Mouse (Mus musculus): ENCODE results near the gene Fgf2. TPM values are rescaled to one million over a fixed set of nuclear protein-coding genes. Genes with fewer than 3 reads are reported as not detected.

The Fgf2 gene
- polyA plus RNA-seq, 1 experiment = 0.49 TPM

DNA sequence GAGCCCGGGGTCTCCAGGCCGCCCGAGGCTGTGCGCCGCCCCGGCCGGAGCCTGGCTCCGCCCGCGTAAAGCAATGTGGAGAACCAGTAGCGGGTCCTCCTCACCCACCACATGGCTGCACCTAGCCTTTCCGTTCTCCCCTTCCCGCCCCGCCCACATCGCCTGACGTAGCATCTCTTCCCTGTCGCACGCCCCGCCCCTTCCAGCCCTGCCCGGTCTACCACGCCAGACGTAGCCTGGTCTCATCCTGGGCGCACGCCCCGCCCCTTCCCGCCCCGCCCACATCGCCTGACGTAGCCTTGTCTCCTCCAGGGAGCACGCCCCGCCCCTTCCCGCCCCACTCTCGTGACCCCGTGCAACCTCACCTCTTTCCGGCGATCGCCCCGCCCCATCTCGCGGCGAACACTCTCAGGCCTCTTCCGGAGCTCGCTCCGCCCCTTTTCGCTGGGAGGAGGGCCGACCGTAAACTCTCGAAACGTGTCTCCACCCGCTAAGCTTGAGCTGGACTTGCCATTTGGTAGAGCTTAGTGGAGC is 71.4 kb downstream of the Fgf2 start, which contains the start of gene Spata5:
Gene Spata5 (plus strand): TSS at position 439 of the 534 bp plus-strand sequence.
- peak within 1 kb of the TSS; percentile 87 for H3K4me3 ChIP-seq (ENCODE audit: insufficient read depth, poor library complexity, severe bottlenecking)
- H3K79me3 ChIP-seq (ENCODE audit: low read depth) = peaks cover 41% of the 10 kb centered on the region
- peaks cover 49% of the 10 kb centered on the region for H3K79me2 ChIP-seq (ENCODE audit: control insufficient read depth, insufficient read depth)
- H3K27me3 ChIP-seq (ENCODE audit: control insufficient read depth, insufficient read depth, insufficient read length) = no peaks in the 10 kb centered on the region
- H3ac ChIP-seq (ENCODE audit: control insufficient read depth, insufficient read length, low read depth) = peak within 1 kb of the TSS; percentile 66
- TF ChIP-seq MYOD1 (IDR thresholded peaks at IDR 0.05; ENCODE audit: control insufficient read depth, insufficient read length, low read depth) = no peak
- no peak for TF ChIP-seq FOSL1 (IDR thresholded peaks at IDR 0.05; ENCODE audit: insufficient read depth, low read length, poor library complexity, severe bottlenecking)
- TF ChIP-seq CEBPB (IDR thresholded peaks at IDR 0.05; ENCODE audit: low read depth) = no peak
- TF ChIP-seq USF1 (IDR thresholded peaks at IDR 0.05; ENCODE audit: low read depth) = no peak
- TF ChIP-seq MAX (IDR thresholded peaks at IDR 0.05) = no peak
- no peak for TF ChIP-seq MYOG (IDR thresholded peaks at IDR 0.05; ENCODE audit: control insufficient read depth, extremely low read depth, insufficient read length)
- TF ChIP-seq CTCF (IDR thresholded peaks at IDR 0.05; ENCODE audit: control insufficient read depth, insufficient read depth, insufficient read length) = no peak
- peaks cover 10% of the 10 kb centered on the region for H3K36me3 ChIP-seq (ENCODE audit: control insufficient read depth, insufficient read depth)

DNA sequence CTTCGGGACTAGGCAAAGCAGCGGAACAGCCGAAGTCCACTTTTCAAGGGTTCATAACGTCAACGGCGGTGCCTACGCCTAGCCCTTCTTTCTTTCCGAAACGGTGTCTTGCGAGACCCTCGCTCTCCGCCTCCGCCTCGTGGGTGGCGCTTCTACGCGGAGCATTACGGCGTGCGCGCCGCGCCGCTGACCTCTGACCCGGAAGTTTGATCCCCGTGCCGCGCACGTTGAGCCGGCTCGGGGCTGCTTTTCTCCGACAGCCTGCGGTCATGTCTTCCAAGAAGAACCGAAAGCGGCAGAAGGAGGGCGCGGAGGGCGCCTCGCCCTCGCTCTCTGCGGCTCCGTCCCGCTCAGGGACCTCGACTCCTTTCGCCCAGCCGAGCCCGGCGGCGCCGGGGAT is 71.9 kb downstream of the Fgf2 start, which contains the start of gene Nudt6:
Gene Nudt6 (minus strand): TSS at position 140 of the 400 bp plus-strand sequence.
- Histone ChIP-seq H3K4me3 (ENCODE audit: insufficient read depth, poor library complexity, severe bottlenecking) (peak within 1 kb of the TSS; percentile 87), H3K79me3 (ENCODE audit: low read depth) (peaks cover 41% of the 10 kb centered on the region), H3K36me3 (ENCODE audit: control insufficient read depth, insufficient read depth) (peaks cover 14% of the 10 kb centered on the region), H3K27me3 (ENCODE audit: control insufficient read depth, insufficient read depth, insufficient read length) (no peaks in the 10 kb centered on the region), H3ac (ENCODE audit: control insufficient read depth, insufficient read length, low read depth) (peak within 1 kb of the TSS; percentile 66), H3K79me2 (ENCODE audit: control insufficient read depth, insufficient read depth) (peaks cover 55% of the 10 kb centered on the region)
- TF ChIP-seq FOSL1 (IDR thresholded peaks at IDR 0.05; ENCODE audit: insufficient read depth, low read length, poor library complexity, severe bottlenecking) (no peak), MAX (IDR thresholded peaks at IDR 0.05) (peak; percentile 93)

DNA sequence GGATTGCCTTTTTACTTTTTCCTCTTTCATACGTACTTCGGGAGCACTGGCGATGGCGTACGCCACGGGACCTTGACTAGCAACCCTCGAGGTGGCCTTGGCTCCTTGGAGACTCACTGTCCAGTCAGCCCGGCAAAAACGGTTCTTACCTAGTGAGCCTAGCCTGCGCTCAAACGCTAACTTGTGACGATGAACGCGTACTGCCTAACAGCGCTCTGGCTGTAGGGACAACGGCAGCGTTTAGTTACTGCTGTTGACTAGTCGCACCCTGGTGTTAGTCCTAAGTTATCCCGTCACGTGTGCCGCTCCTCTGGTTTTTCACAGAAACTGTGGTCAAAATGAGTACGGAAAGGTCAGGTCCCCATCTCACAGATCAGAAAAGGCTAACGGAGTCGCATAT is 72.5 kb downstream of the Fgf2 start:
- Histone ChIP-seq H3K4me3 (ENCODE audit: insufficient read depth, poor library complexity, severe bottlenecking) (peak overlapping the region; percentile 87), H3K27me3 (ENCODE audit: control insufficient read depth, insufficient read depth, insufficient read length) (no peaks in the 10 kb centered on the region), H3ac (ENCODE audit: control insufficient read depth, insufficient read length, low read depth) (peak overlapping the region; percentile 66), H3K79me2 (ENCODE audit: control insufficient read depth, insufficient read depth) (peaks cover 60% of the 10 kb centered on the region), H3K36me3 (ENCODE audit: control insufficient read depth, insufficient read depth) (peaks cover 19% of the 10 kb centered on the region), H3K79me3 (ENCODE audit: low read depth) (peaks cover 44% of the 10 kb centered on the region)
- TF ChIP-seq CEBPB (IDR thresholded peaks at IDR 0.05; ENCODE audit: low read depth) = no peak
- TF ChIP-seq MAX (IDR thresholded peaks at IDR 0.05) = no peak
- peak; percentile 61 for TF ChIP-seq USF1 (IDR thresholded peaks at IDR 0.05; ENCODE audit: low read depth)

GRCm38 (mm10) chr3:37421179-37421578 is 73.0 kb downstream of the Fgf2 start:
- Histone ChIP-seq H3K4me3 (ENCODE audit: insufficient read depth, poor library complexity, severe bottlenecking) (peak overlapping the region; percentile 87), H3K79me2 (ENCODE audit: control insufficient read depth, insufficient read depth) (peaks cover 66% of the 10 kb centered on the region), H3K79me3 (ENCODE audit: low read depth) (peaks cover 46% of the 10 kb centered on the region), H3K36me3 (ENCODE audit: control insufficient read depth, insufficient read depth) (peaks cover 25% of the 10 kb centered on the region), H3ac (ENCODE audit: control insufficient read depth, insufficient read length, low read depth) (peak overlapping the region; percentile 66), H3K27me3 (ENCODE audit: control insufficient read depth, insufficient read depth, insufficient read length) (no peaks in the 10 kb centered on the region)
- TF ChIP-seq FOSL1 (IDR thresholded peaks at IDR 0.05; ENCODE audit: insufficient read depth, low read length, poor library complexity, severe bottlenecking) (no peak), CTCF (IDR thresholded peaks at IDR 0.05; ENCODE audit: control insufficient read depth, insufficient read depth, insufficient read length) (no peak), MYOG (IDR thresholded peaks at IDR 0.05; ENCODE audit: control insufficient read depth, extremely low read depth, insufficient read length) (no peak), USF1 (IDR thresholded peaks at IDR 0.05; ENCODE audit: low read depth) (no peak), MYOD1 (IDR thresholded peaks at IDR 0.05; ENCODE audit: control insufficient read depth, insufficient read length, low read depth) (no peak), CEBPB (IDR thresholded peaks at IDR 0.05; ENCODE audit: low read depth) (no peak), MAX (IDR thresholded peaks at IDR 0.05) (no peak)

DNA sequence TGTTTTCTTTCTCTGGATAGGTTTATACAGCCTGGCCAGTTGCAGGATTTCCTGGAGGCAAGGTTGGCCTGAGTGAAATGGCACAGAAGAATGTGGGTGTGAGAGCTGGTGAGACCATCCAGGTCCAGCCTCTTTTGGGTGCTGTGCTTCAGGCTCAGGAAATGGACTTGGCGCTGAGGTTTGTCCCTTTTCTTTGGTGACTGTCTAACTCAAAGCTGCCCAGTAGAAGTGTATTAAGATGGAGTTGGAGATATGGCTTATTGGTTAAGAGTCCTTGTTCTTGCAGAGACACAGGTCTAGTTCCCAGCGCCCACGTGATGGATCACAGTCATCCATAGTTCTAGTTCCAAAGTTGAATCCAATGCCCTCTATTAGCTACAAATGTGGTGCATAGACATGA is 77.9 kb downstream of the Fgf2 start:
- no peak overlapping the region for H3ac ChIP-seq (ENCODE audit: control insufficient read depth, insufficient read length, low read depth)
- H3K79me2 ChIP-seq (ENCODE audit: control insufficient read depth, insufficient read depth) = peaks cover 81% of the 10 kb centered on the region
- H3K27me3 ChIP-seq (ENCODE audit: control insufficient read depth, insufficient read depth, insufficient read length) = no peaks in the 10 kb centered on the region
- no peak overlapping the region for H3K4me3 ChIP-seq (ENCODE audit: insufficient read depth, poor library complexity, severe bottlenecking)
- H3K79me3 ChIP-seq (ENCODE audit: low read depth) = peaks cover 44% of the 10 kb centered on the region
- peaks cover 61% of the 10 kb centered on the region for H3K36me3 ChIP-seq (ENCODE audit: control insufficient read depth, insufficient read depth)
- TF ChIP-seq CTCF (IDR thresholded peaks at IDR 0.05; ENCODE audit: control insufficient read depth, insufficient read depth, insufficient read length) (no peak), USF1 (IDR thresholded peaks at IDR 0.05; ENCODE audit: low read depth) (no peak), MAX (IDR thresholded peaks at IDR 0.05) (no peak)

DNA sequence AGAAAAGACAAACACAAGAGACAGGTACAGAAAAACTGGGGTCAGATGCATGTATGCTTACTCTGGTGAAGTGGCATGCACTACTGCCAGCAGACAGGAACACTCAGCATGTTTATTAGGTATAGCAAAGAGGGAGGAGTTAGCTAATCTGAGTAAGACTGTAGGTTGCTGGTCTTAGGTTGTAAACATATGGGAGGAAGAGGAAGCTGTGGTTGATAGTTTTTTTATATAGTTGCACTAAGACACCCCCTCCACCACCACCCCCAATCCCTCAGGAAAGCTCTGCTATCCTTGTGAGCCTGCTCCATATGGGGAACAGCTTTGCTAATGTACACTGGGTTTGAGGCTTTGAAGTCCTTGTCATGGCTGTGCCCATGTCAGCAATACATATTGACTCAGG is 82.2 kb downstream of the Fgf2 start:
- Histone ChIP-seq H3K27me3 (ENCODE audit: control insufficient read depth, insufficient read depth, insufficient read length) (no peaks in the 10 kb centered on the region), H3K79me3 (ENCODE audit: low read depth) (peaks cover 10% of the 10 kb centered on the region), H3ac (ENCODE audit: control insufficient read depth, insufficient read length, low read depth) (no peak overlapping the region), H3K4me3 (ENCODE audit: insufficient read depth, poor library complexity, severe bottlenecking) (no peak overlapping the region), H3K36me3 (ENCODE audit: control insufficient read depth, insufficient read depth) (peaks cover 75% of the 10 kb centered on the region), H3K79me2 (ENCODE audit: control insufficient read depth, insufficient read depth) (peaks cover 38% of the 10 kb centered on the region)
- no peak for TF ChIP-seq MAX (IDR thresholded peaks at IDR 0.05)
- TF ChIP-seq USF1 (IDR thresholded peaks at IDR 0.05; ENCODE audit: low read depth) = no peak
- TF ChIP-seq CEBPB (IDR thresholded peaks at IDR 0.05; ENCODE audit: low read depth) = no peak
- no peak for TF ChIP-seq CTCF (IDR thresholded peaks at IDR 0.05; ENCODE audit: control insufficient read depth, insufficient read depth, insufficient read length)
- no peak for TF ChIP-seq FOSL1 (IDR thresholded peaks at IDR 0.05; ENCODE audit: insufficient read depth, low read length, poor library complexity, severe bottlenecking)
- TF ChIP-seq MYOD1 (IDR thresholded peaks at IDR 0.05; ENCODE audit: control insufficient read depth, insufficient read length, low read depth) = no peak
- no peak for TF ChIP-seq MYOG (IDR thresholded peaks at IDR 0.05; ENCODE audit: control insufficient read depth, extremely low read depth, insufficient read length)
